In genomic region chr11:87753255-87753654, GRCm38 (mm10) we compare ENCODE assay signal across 20 mouse cellular contexts. TPM values are rescaled to one million over a fixed set of nuclear protein-coding genes. Genes with fewer than 3 reads are reported as not detected.
DNase-seq lines count a peak whose midpoint lies in the region; ATAC-seq and TF ChIP-seq lines count a peak whose summit lies in the region.
"Had no signal": no experiment of that assay in that cellular context is flagged by ENCODE, and none has a peak within 500 bp of the region (broad histone marks: within the 10 kb centered on the region; RNA-seq: fewer than 3 reads in every experiment).

No protein-coding gene starts in this region.

- no peaks in the 10 kb centered on the region for H3K36me3 ChIP-seq in heart, embryonic 11.5 days (ENCODE audit: control insufficient read depth, insufficient read depth, low read length)
- no peaks in the 10 kb centered on the region for H3K36me3 ChIP-seq in embryonic facial prominence, embryonic 10.5 days (replicated peaks)
- H3K36me3 ChIP-seq in small intestine, adult 2 months (ENCODE audit: control insufficient read depth, insufficient read depth, low read length): 0 out of 2 replicates have a peak, but pooled peaks cover 6% of the 10 kb centered on the region
- H3K36me3 ChIP-seq: forebrain, embryonic 12.5 days; heart, embryonic 13.5 days; hindbrain, embryonic 13.5 days; neural tube, embryonic 12.5 days had no signal

- whole genome bisulfite sequencing in heart, embryonic 11.5 days (ENCODE audit: insufficient replicate concordance): 77% methylated on average over 8 of the region's 8 CpGs
- 84% methylated on average over 8 of the region's 8 CpGs for WGBS in embryonic facial prominence, embryonic 10.5 days
- WGBS in small intestine, adult 2 months: 80% methylated on average over 8 of the region's 8 CpGs

- no peaks in the 10 kb centered on the region for H3K27me3 ChIP-seq in heart, embryonic 11.5 days (ENCODE audit: control insufficient read depth, insufficient read depth, low read length)
- H3K27me3 ChIP-seq in embryonic facial prominence, embryonic 10.5 days (replicated peaks; ENCODE audit: low read depth, poor library complexity, severe bottlenecking): no peaks in the 10 kb centered on the region
- no peaks in the 10 kb centered on the region for H3K27me3 ChIP-seq in small intestine, adult 2 months (ENCODE audit: control insufficient read depth, insufficient read depth, low read length)
- H3K27me3 ChIP-seq: neural tube, embryonic 12.5 days had no signal

- H3K4me1 ChIP-seq in heart, embryonic 11.5 days (ENCODE audit: control insufficient read depth, insufficient read depth, low read length): peaks cover 5% of the 10 kb centered on the region; the same call in 1 of the 2 replicates
- H3K4me1 ChIP-seq in embryonic facial prominence, embryonic 10.5 days: peaks cover 31% of the 10 kb centered on the region
- no peaks in the 10 kb centered on the region; the same call in 1 of the 2 replicates for H3K4me1 ChIP-seq in small intestine, adult 2 months (ENCODE audit: control insufficient read depth, insufficient read depth, insufficient read length, low read length)
- H3K4me1 ChIP-seq: forebrain, embryonic 12.5 days; hindbrain, embryonic 13.5 days; neural tube, embryonic 12.5 days had no signal

- H3K27ac ChIP-seq in heart, embryonic 11.5 days (ENCODE audit: low read depth, low read length): no peak overlapping the region; the same call in 1 of the 2 replicates
- H3K27ac ChIP-seq in embryonic facial prominence, embryonic 10.5 days (replicated peaks): 0 out of 2 replicates have a peak overlapping the region, but pooled peaks have one; percentile 35
- H3K27ac ChIP-seq in small intestine, adult 2 months (ENCODE audit: insufficient read depth, low read depth, low read length): peak overlapping the region; percentile 80
- H3K27ac ChIP-seq: forebrain, embryonic 12.5 days; heart, embryonic 13.5 days; hindbrain, embryonic 13.5 days; neural tube, embryonic 12.5 days had no signal

- no peak overlapping the region for H3K4me3 ChIP-seq in heart, embryonic 11.5 days (ENCODE audit: low read depth, low read length)
- no peak overlapping the region for H3K4me3 ChIP-seq in embryonic facial prominence, embryonic 10.5 days
- H3K4me3 ChIP-seq in small intestine, adult 2 months (ENCODE audit: low read depth, low read length): peak overlapping the region; percentile 6; the same call in 1 of the 2 replicates
- H3K4me3 ChIP-seq: forebrain, embryonic 12.5 days; heart, embryonic 13.5 days; hindbrain, embryonic 13.5 days; neural tube, embryonic 12.5 days had no signal

- ATAC-seq in heart, embryonic 11.5 days (replicated peaks; ENCODE audit: insufficient number of reproducible peaks, low FRiP score, low TSS enrichment): no peak
- ATAC-seq: midbrain, embryonic 16.5 days had no signal

- H3K4me2 ChIP-seq in heart, embryonic 11.5 days: peak overlapping the region; percentile 16
- H3K4me2 ChIP-seq: forebrain, embryonic 12.5 days; heart, embryonic 13.5 days; hindbrain, embryonic 13.5 days; neural tube, embryonic 12.5 days had no signal

- no peak for TF ChIP-seq POLR2A in small intestine, adult 2 months (IDR thresholded peaks at IDR 0.05; ENCODE audit: low read depth, low read length)

- H3K9me3 ChIP-seq in heart, embryonic 11.5 days (replicated peaks; ENCODE audit: control insufficient read depth, low read length): no peaks in the 10 kb centered on the region
- H3K9me3 ChIP-seq in embryonic facial prominence, embryonic 10.5 days: no peaks in the 10 kb centered on the region
- H3K9me3 ChIP-seq: forebrain, embryonic 12.5 days; heart, embryonic 13.5 days; hindbrain, embryonic 13.5 days; neural tube, embryonic 12.5 days had no signal

- DNase-seq in heart, postnatal 4 days: no peak
- peak; percentile 60 for DNase-seq in A20 (ENCODE audit: low read depth, low spot score)
- DNase-seq in embryonic facial prominence, embryonic 10.5 days (ENCODE audit: low spot score): no peak
- no peak for DNase-seq in retina, postnatal 1 day
- no peak for DNase-seq in neural tube, embryonic 10.5 days (ENCODE audit: extremely low spot score, low spot score)
- DNase-seq in kidney, adult 8-10 months: no peak
- DNase-seq: adrenal gland, postnatal 25 days; cerebellum, postnatal 25 days; gastrocnemius, postnatal 10 days; kidney, adult 18-20 months; kidney, postnatal 36 days; layer of hippocampus, postnatal 36 days; lung, postnatal 10 days had no signal

- H3K9ac ChIP-seq in heart, embryonic 11.5 days (ENCODE audit: low read depth, low read length): no peak overlapping the region
- H3K9ac ChIP-seq: forebrain, embryonic 12.5 days; heart, embryonic 13.5 days; hindbrain, embryonic 13.5 days; neural tube, embryonic 12.5 days had no signal

- no peak for TF ChIP-seq CTCF in small intestine, adult 2 months (IDR thresholded peaks at IDR 0.05; ENCODE audit: extremely low read depth, insufficient read length, insufficient replicate concordance, low read depth, low read length)

RNA-seq across cellular contexts. Expression of gene Tspoap1, which starts 7.1 kb away (rescaled TPM):
- 0.72 and 1.2 TPM in 2 replicates for polyA plus RNA-seq in heart, embryonic 11.5 days (2014; fragmentation: Nextera tagmentation; extraction: Ambion mirVana)
- total RNA-seq in heart, postnatal 4 days (2021): under 1 TPM in 1 of 2 experiments, not detected in 1; 0.07 TPM
- 4.0 and 7.0 TPM in 2 replicates for polyA plus RNA-seq in embryonic facial prominence, embryonic 10.5 days (2016; fragmentation: Nextera tagmentation; extraction: Ambion mirVana)
- 0.89 and 1.3 TPM in 2 replicates for polyA plus RNA-seq in small intestine, adult 2 months (2012; rRNA removed)

RNA-seq across cellular contexts. Expression of gene Supt4a, which starts 15.9 kb away (rescaled TPM):
- polyA plus RNA-seq in heart, embryonic 11.5 days (2014; fragmentation: Nextera tagmentation; extraction: Ambion mirVana): 114 and 120 TPM in 2 replicates
- 10 to 100 TPM; 47.9 to 49.9 TPM for total RNA-seq in heart, postnatal 4 days (2021)
- polyA plus RNA-seq in embryonic facial prominence, embryonic 10.5 days (2016; fragmentation: Nextera tagmentation; extraction: Ambion mirVana): 184 and 185 TPM in 2 replicates
- polyA plus RNA-seq in small intestine, adult 2 months (2012; rRNA removed): 21.5 and 43.3 TPM in 2 replicates

RNA-seq across cellular contexts. Expression of gene Mpo, which starts 40.1 kb away (rescaled TPM):
- 6.7 and 9.4 TPM in 2 replicates for polyA plus RNA-seq in heart, embryonic 11.5 days (2014; fragmentation: Nextera tagmentation; extraction: Ambion mirVana)
- under 1 TPM; 0.14 to 0.33 TPM for total RNA-seq in heart, postnatal 4 days (2021)
- polyA plus RNA-seq in embryonic facial prominence, embryonic 10.5 days (2016; fragmentation: Nextera tagmentation; extraction: Ambion mirVana): 5.2 and 6.3 TPM in 2 replicates
- polyA plus RNA-seq in small intestine, adult 2 months (2012; rRNA removed): 0.08 and 0.14 TPM in 2 replicates
- total RNA-seq: adrenal gland, postnatal 25 days had no signal
